Mouse (Mus musculus) frontal cortex, adult (tissue): ENCODE measurements at regions not wholly inside any gene's neighbourhood (a gene's known extent, or its start where the extent isn't known, plus 50 kb on each side); places are given as distances from the start of the nearest gene placed in this dataset.

Source experiments
- ATAC-seq: cut with Nextera tagmentation; 2 replicates; pipeline ENCODE4 v1.9.2; 2017; ENCODE audit warnings: mild to moderate bottlenecking, moderate library complexity, mixed read lengths; ENCODE audit not compliant: low TSS enrichment

DNA sequence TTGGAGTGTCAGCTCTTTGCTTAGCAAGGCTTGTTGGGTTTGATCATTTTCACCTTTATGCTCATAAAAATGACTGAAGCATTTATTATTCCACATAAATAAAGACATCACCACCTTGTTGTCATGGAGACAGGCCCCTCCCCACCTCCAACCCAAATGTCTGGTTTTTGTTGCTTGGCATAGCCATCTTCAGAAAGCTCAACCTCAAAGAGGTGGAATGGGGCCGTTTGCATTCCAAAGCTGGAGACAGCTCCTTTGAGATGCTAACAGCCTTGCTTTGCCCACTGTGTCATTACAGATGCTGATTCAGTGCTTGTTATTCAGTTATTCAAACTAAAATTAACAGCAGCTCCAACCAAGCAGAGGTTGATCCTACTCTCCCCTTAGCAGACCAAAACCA lies 51.9 kb upstream of the Lgalsl start:
- ATAC-seq = no peak

DNA sequence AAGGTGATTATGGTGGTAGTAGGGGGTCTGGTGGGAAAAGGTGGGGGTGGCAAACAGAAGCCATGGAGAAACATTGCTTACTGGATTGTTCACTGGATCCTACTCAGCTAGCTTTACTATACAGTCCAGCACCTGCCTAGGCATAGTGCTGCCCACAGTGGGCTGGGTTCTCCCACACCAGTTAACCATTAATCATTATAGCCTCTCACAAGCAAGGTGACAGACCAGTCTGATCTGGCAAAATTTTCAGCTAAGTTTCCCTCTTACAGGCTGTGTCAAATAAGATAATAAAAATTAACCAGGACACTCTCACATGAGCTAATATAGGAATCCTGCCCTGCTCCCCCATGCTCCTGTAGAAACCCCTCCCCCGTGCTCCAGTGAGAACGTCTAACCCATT lies 53.1 kb upstream of the Lgalsl start:
- ATAC-seq = no peak

DNA sequence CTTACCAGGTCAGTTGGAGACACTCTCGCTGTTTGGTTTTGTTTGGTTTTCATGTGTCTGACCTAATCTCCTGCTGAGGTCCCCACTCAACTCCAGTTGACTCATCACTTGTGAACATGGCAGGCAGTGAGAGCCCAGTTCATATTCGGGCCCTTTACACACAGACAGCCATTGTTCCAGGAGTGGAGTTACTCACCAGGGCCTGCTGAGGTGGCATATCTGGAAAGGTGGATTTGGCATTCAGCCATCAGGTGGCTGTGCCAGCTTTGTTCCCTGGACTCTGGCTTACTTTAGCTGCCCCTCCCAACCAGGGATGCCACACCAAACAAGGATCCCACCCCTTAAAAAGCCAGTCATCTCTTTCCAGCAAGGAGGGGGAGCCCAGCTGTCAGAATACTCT lies 56.2 kb upstream of the Lgalsl start:
- no peak for ATAC-seq

DNA sequence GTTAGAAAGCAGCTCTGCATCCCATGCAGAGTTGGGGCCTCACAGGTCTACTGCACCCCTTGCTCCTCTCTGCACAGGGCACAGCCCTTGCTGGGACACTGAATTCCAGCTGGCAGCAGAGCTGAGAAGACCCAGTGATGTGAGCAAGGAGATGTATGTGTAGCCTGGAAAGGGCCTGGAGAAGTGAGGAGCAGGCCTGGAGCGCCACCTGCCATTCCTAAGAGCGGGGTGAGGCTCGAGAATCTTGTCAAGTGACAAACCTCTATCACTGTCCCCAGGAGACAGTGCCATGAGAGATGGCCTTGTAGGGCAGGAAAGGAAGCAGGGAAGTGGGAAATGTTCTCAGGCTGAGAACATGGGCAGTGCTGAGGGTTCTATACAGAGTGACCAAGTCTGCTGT lies 59.6 kb upstream of the Lgalsl start:
- no peak for ATAC-seq

DNA sequence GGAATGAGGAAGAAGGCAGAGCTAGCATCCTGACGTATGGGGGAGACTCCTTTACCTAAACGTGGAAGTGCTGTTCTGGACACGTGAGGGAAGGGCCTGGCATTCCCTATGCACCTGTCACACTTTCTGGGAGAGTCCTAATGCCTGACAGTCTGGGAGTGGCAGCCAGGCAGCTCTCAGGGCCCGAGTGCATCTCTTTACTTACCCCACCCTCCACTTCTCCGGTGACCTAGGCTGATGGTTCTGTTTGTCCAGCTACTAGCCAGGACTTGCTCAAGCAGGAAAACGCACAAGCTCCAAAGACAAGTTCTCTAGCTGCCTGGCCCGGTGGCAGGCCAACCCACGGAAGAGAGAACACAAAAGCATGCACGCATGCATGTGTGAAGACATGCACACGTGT lies 60.9 kb upstream of the Lgalsl start:
- no peak for ATAC-seq

DNA sequence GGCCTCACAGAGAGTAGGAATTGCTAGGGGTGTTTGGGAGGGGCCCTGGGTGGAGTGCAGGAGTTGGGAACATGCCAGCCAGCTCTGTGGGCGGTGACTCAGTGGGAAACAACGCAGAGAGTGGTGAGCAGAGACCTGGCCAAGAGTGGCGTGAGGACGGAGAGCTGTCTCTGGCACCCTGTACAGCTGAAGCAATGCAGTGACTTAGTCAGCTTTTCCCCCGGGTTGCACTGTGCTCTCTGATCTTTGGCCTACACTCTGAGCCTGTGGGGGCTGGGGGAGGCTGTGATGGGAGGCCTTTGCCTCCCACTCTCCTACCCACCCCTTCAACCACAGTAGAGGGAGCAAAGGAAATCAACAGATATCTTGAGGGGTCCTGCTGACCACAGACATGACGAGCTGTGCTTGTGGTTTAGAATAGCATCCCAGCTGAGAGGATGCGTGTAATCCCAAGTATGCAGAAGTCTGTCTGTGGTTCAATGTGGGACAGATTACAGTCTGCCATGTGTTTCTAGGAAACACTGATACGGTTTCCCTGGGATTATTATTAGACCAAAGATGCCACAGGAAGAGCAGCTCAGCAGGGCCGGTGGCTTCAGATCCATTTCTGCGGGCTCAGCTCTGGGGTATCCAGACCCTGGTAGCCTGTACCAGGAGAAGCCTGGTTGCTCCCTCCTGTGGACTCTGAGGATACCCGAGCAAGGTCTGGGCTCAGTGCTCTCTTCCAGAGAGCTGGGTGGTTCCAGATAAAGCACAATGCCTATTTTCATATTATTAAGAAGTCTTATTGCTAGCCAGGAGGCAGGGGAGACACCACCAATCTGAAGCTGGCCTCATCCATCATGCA lies 65.6 kb upstream of the Lgalsl start:
- ATAC-seq = no peak

DNA sequence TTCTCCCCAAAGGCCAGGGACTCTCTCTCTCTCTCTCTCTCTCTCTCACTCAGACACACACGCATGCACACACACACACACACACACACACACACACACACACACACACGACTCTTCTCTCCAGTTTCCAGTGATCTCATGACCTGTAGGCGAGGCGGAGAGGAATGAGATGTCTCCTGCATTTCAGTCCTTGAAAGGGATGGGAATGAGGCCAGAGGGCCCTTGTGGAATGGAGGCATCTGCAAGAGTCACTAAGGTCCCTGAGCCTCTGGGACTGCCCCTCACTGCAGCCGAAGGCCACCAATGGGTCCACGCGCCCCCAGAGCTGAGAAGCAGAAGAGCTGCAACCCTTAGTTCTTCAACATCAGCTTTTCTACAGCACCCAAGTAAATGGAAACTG lies 66.6 kb upstream of the Lgalsl start:
- no peak for ATAC-seq

DNA sequence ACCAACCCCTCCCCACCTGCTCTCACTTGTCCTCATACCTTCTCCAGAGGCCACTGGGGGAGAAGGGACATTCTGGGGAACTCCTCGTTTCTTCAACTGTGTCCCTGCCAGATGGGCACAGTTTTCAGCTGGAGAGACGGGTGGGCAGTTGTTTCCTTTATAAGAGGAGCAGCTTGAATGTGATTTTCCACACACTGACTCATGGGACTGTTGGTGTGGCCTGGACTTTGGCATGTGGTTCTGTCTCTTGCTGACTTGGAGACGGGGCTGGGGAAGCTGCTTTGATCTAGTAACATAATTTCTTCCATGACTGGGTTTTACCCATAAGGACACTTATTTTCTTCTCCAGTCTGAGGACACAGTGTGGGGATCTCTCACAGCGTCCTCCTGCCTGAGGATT lies 67.7 kb upstream of the Lgalsl start:
- ATAC-seq = peak; percentile 82

DNA sequence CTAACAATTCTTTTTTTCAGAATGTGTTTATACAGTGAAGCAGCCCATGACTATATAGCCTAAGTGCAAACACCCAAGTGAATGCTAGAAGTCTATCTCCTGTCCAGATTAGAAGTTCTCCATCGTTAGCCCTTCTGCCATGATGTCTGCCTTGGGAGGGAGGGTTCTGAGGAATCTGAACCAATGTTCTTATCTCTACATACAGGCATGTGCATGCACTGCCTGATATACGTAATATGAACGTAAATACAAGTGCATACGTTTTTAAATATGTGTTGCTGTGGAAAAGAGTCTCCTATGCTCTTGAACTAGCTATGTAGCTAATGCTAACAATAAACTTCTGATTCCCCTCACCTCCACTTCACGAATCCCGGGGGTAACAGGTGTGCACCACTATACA lies 68.9 kb upstream of the Lgalsl start:
- no peak for ATAC-seq

DNA sequence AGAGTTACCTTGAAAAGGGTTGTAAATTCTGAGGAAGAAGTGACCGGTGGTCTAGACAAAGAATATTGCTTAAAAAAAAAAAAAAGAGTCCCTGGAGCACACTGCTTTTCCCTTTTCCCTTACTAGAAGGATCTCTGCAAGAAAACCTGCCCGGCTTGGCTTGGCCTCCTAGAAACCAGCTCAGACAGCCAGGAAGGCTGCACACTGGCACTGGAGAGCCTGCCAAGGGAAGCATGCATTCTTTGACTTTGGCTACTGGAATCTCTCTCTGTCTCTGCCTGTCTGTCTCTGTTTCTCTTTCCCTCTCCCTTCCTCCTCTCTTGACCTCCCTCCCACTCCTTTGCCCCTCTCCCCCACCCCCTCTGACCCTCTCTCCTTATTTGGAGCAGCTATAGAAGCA lies 71.1 kb upstream of the Lgalsl start:
- ATAC-seq = no peak

DNA sequence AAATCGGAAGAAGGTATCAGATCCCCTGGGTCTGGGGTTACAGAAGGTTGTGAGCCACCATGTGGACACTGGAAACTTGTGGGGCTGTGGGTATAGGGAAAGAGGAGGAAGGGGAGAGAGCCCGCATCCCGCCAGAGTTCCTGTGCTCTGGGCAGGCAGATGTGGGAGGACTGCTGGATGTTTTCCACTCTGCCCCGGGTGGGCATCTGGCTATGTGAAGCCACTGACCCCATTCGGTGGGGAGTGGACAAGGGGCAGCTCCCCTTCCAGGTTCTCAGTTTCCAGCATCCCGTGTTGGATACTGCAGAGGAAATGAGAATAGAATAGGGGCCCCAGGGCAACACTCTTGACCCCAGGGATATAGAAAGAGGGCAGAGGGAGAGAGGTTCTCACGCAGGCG lies 72.1 kb upstream of the Lgalsl start:
- ATAC-seq = no peak

DNA sequence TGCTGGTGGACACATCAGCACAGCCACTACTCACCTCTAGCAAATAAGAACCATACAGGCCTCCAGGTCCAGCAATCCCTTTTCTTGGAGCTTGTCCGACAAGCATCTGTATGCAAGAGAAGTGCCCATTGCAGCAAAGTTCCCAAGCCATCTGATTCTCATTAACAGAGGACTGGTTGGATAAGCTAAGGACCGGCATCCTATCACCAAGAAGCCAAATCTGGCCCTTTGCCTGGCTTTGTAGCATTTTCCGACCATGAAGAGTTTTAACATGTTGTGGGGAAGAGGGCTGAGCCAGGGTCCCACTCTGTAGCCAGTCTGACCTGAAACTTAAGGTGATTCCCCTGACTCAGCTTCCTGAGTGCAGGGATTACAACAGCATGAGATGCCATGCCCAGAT lies 77.1 kb upstream of the Lgalsl start:
- ATAC-seq = no peak

DNA sequence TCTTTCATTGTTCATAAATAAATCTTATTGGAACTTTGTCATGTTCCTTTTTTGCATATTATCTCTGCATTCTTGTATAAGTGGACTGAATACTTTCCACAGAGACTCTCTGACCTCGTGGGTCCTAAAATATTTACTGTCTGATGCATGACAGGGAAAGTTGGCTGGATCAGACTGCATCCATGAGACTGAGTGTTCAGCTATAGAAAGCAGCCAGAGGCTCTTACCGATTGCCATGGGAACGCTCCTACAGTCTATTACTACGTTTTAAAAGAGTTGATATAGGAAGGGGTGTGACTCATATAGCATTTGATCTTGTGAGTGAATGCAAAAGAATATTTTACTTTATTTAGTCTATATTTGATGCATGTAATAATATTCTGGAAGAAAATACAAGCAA lies 77.6 kb upstream of the Lgalsl start:
- ATAC-seq = peak; percentile 67; the same call in 1 of the 2 replicates

DNA sequence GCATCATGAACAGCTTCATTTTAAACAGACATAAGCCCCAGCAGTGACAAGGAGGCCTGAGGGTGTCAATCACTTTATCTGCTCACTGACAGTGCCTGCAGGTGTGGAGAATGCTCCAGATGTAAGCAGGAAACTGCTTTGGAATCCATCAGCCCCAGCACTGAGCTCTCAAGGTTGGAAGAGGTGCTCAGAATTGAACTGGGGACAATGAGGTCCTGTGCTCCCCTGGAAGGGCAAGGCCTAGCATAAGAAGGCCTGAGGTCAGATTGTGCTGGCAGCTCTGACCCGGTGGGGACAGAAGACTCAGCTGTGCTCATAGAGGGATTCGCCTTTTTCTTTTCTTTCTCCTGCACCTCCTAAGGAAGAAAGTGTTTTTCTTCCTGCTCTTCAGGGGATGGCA lies 82.2 kb upstream of the Lgalsl start:
- ATAC-seq = no peak

DNA sequence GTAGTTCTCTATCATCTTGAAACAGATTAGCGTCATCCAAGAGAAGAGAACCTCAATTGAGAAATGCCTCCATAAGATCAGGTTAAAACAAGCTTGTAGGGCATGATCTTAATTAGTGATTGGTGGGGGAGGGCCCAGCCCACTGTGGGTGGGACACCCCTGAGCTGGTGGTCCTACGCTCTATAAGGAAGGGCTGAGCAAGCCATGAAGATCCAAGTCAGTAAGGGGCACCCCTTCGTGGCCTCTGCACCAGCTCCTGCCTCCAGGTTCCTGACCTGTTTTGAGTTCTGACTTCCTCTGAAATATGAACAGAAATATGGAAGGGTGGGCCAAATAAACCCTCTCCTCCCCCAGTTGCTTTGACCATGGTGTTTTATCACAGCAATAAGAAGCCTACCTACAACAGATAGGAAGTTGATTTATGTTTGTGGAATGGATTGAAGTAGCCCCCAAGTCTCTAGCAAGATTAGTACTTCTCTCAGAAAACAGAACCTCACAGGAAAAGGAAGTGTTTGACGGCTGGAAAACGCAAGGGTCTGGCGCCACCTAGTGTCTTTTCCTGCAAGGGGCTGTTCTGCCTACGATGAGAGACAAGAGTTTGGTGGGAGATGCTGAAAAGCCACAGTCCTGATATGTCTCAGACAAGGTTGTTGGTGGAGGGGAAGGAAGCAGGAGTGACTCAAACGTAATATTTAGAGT lies 82.9 kb upstream of the Lgalsl start:
- ATAC-seq = peak; percentile 71

DNA sequence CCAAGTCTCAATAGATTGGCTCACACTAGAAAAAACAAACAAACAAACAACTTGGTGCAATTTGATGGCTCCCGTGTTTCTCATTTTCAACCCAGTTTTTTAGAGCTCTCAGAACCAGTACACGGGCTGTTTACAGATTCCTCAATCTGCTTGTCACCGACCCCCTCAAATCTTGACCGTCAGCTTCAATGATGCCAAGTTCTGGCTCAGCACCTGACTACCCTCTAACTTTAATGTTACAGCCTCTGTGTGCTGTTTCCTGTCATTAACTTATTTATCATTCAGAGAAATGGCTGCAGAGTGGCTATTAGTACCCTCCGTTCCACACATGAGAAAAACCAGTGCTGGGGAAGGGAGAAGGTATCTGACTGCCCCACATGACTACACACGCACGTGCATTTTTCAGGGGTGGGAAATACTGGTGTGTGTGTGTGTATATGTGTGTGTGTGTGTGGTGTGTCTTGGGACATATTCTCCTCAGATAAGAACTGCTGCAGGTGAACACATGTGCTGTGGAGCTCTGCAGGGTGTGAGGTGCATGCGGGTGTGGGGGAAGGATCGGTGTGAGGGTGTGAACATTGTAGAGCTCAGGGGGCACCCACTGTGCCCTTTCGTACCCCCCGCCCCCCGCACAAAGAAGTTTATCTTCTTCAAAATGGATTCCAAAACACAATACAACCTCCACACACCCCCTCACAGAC lies 83.6 kb upstream of the Lgalsl start:
- ATAC-seq = peak; percentile 7; the same call in 1 of the 2 replicates

DNA sequence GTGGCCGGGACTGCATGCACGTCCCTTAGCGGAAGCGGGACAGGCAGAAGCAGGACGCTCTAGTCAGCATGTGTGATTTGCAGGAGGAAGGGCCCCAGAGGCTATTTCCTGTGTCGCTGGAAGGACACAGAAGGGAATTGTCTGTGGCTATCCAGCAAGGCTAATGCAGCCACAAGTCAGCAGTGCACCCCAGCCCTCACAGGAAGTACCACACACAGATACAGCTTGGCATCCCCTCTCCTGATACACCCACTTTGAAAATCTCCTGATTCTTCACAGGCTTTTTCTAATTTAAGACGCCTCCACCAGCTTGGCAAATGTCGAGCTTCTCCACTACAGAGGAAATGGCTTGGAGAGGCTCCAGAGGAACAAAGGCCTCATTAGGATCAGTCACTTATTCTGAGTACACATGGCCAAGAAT lies 84.3 kb upstream of the Lgalsl start:
- ATAC-seq = peak; percentile 72

DNA sequence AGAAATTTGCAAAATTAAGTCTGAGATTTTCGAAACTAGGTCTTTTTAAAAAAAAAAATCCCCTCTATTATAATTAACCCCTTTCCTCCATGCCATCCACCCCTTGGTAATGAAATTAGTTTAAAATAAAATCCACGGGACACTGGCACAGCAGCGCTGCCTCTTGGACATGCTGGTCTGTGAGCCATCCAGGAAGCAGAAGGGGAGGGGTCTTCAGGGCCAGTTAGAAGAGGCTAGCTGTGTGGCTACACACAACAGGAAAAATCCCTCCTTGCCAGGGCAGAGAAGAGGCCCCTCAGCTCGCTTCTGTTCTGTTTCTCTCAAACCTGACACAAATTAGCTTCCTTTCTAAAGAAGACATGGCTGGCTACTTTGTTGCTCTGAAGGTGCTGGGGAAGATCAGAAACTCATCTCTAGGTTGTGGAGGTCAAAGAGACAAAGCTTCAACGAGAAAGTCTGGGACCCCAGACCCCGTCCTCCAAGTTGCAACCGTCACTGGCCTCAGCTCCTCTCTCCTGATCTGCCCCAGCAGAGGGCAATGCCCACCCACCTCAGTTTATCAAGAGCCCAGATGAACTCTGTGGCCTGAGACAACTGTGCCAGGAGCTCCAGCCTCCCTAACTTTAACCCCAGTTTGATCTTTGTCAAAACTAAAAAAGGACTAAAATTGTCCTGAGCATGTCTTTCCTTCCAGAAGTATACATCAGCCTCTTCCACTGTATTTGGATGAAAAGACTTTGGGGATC lies 85.0 kb upstream of the Lgalsl start:
- ATAC-seq = no peak

DNA sequence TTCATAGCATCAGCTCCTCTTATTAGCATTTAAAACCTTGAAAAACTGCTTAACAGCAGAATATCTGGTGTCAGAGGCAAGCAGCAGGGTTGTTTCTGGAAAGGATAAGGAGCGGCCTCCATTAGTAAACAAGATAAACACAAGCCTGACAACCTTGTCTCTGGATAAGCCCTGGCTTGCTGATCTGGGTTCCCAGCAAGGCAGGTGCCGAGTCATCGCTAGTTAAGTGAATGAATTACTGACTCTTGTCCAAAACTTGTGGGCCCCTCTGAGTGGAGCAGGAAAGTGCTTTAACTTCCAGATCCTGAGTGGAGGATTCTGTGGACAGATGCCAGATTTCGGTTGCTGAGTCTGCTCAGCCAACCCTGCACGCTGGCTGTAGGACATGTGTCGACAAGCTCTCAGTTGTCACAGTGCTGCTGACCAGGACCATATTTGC lies 85.6 kb upstream of the Lgalsl start:
- no peak for ATAC-seq

DNA sequence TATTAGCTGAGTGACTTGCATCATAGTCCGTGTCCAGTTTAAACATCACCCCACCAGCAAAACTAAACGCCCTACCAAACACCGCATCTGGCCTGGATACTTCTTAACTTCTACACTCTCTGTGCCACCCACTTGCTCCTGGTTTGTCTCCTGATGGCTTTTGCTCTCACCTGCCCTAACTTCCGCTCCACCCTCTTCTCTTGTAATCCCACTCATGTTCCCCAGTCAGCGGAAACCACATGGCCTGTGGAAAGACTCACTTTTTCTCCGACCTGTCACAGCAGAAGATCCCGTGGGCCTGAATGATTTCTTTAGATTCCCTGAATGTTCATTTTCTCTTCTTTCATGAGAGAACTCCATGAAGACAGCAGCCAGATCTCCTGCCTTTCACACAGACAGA lies 86.1 kb upstream of the Lgalsl start:
- ATAC-seq = no peak

DNA sequence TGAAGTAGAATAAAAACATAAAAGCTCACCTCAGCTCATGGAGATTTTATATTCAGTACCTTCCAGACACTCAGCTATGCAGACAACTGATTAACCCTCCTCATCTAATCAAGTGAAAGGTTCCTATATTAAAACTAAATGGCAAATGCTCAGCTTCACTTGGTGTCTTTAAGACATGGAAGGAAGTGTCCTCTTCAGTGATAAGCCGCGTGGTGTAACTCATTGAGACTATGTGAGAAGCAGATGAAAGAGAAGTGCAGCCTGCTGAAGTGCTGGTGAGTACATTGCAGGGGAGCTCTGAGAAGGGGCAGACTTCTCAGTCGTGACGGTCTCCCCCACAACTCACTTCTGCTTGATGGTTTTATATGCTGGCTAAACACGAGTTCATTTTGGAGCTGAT lies 86.6 kb upstream of the Lgalsl start:
- no peak for ATAC-seq

DNA sequence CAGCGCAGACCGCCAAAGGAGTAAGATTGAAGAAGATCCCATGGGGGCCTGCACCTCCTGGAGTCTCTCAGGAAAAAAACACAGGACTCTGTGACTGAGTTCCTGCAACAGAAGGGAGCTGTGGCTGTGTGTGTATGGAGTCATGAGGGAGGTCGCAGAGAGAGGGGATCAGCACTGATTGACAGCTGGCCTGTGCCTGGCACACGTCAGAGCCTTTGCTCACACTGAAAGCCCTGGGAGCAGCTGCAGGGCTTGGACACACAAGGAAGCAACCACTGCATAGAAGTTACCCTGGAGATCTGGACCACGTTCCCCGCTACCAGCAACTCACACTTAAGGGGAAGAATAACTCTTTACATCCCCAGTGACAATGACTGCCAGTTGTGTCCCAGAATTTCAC lies 92.3 kb upstream of the Lgalsl start:
- no peak for ATAC-seq
